Mouse (Mus musculus): ENCODE data around the gene Fam83c.
"Not testable (repeated sequence)": the region's sequence is repeated elsewhere in the genome, so short reads cannot be mapped to it uniquely, and the experiment has no call there.

The Fam83c gene

DNA sequence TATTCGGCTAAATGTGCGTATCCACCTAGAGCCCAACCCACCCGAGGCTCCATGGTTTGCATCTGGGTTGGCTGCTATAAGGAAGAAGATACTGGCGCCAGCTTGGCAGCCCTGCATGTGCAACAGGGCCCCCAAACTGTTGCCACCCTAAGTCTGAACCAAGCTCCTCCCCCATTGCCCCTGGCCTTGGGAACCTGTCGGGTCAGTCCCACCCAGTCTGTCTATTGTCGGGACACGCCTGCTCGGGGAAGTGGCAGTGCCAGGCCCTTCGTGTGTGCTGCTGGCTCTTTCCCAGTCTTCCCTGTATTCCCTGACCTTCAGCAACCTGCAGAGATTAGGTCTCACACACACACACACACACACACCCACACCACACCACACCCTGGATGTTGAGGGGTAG lies at the start of gene Fam83c:
Fam83c (minus strand) TSS at position 123 of the 400 bp plus-strand sequence.
- DNase-seq (ENCODE audit: low read depth, low spot score): no peak

DNA sequence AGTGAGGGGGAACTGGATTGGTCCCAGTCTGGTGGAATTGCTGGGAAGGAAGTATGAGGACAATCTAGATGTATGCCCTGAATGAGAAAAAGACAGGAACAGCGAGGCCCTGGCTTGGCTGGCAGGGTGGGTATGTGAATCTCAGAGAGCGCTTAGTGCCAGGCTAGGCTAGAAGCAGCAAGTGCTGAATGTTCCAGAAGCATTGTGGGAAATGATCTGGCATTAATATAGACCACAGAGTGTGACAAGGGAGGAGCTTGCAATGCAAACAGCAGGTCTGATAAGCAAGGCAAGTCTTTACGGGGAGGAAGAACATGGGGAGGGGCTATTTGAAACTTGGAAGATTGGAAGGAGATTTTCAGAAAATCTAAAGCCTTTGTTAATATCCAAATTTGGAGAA lies 47.4 kb upstream of the Fam83c start:
- no peak for DNase-seq (ENCODE audit: low read depth, low spot score)

DNA sequence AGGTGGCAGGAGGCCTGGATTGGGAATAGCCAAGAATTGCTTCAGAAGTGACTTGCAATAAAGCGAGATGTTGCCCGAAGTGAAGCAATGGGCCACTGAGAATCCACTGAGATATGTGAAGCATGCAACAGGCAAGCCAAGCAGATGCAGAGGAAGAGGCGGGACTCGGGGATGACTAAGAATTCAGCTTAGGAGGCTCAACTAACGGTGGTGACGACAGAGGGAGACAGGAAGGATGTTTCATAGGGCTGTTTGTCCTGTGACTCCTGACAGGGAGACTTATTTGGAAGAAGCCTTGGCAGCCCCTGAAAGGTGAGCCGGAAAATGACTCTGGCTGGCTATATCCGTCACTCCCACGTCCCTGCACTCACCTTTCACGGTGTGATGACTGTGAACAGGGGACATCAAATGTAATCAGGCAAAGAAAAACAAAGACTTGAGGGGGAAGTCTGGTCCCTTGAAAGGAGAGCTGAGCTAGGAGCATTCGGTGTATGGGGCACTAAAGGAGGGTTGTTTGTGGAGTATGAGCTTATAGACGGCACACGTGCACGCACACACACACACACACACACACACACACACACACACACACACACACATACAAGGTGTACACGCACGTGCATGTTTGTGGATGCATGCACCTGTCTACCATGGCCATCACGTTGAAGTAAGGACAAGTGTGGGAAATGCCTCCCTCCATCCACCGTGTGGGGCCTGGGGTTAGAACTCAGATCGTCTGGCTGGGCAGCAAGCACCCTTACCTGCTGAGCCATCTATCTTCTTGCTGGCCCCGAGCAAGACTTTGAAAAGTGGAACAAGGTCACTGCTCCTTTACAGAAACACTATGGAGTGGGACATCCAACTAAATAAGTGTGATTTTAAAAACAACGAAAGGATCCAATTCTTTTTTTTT lies 44.6 kb upstream of the Fam83c start:
- no peak for DNase-seq (ENCODE audit: low read depth, low spot score)

DNA sequence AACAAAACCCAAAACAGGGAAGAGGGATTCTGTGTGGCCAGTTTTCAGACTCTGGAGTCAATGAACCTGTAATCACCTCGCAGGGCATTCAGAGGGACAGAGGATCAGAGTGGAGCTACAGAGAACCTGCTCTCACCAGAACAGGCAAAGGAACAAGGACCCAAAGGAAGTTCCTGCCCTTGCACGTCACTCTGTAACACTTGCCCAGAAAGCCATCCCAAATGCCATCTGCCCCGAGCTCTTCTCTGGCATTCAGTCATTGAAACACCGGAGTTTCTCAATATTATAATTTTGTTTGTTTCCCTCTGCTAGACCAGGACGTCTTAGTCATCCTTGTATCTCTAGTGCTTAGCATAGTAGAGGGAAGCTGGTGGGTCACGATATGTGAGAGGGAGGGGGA lies 39.0 kb upstream of the Fam83c start:
- no peak for DNase-seq (ENCODE audit: low read depth, low spot score)

DNA sequence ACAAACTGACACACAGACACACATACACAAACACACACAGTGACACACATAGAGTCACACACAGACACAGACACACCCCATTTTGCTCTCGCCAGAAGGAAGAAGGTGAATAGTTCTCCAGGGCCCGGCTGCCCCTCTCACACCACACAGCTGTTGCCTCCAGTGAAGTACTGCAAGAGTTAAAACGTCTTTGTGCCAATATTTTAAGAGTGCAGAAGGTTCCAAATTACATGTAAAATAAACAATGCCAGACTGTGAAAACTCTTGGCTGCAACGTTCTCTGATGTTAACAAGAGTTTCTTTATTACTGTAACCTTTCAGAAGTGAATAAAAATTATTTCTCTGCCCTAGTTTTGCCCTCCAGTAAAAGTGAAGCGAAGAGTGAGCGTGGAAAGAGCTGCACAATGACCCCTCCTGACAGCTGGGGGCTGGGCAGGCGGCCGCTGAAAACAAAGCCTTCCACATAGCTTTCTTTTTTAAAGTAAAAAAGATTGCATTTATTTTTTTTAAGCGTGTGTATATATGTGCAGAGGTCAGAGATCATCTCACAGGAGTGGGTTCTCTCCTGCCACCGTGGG lies 38.4 kb upstream of the Fam83c start:
- no peak for DNase-seq (ENCODE audit: low read depth, low spot score)

DNA sequence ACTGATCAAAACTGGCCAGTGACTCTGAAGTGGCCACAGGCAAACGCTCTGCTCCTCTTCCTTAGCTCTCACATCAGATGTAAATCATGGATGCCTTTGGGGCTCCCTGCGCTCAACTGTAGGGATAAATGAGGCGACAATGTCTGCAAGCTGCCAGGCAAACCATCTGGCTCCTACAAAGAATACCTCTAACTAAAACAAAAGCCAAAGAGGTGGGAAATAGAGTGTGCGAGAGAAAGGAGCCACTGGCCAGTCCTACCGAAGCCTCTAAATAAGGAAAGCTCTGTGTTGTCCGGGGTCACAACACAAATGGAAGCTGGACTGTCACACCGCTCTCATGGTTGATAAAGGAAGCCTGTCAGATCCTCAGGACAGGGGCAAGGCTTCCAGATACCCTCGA lies 37.8 kb upstream of the Fam83c start:
- DNase-seq (ENCODE audit: low read depth, low spot score): no peak

DNA sequence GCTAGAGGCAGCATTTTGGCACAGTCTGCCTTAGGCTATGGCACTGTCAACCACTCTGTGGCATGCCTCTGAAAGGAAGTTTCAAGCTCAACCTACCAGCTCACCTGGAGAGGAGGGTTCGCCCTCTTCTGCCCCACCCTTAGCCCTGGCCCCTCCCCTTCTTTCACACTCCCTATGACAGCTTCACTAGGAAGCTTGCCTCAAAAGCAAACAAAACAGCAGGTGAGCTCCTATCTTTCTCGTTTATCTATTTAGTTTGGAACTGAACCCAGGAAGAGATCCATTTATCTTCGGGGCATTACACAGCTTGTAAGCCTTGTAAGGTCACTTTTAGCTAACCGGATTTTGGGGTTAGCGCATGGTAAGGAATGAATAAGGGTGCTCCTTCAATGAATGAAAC lies 35.1 kb upstream of the Fam83c start:
- DNase-seq (ENCODE audit: low read depth, low spot score): no peak

DNA sequence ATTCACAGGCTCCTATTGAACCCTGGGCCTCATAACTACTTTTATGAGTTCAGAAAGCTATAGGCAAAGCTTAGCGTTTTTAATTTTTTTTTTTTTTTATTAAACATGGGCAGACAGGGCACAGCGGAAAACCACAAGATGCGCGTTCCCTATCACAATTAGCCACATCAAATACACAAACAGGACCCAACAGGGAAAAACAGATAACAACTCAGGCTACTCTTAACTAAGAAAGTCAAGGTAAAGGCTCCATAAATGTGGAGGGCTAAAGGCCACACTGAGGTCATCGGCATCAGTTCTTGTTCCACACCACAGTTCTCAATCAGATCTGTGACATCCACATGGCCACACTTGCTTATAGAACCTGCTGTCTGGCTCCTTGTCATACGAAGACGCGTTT lies 33.7 kb upstream of the Fam83c start:
- DNase-seq (ENCODE audit: low read depth, low spot score): no peak

DNA sequence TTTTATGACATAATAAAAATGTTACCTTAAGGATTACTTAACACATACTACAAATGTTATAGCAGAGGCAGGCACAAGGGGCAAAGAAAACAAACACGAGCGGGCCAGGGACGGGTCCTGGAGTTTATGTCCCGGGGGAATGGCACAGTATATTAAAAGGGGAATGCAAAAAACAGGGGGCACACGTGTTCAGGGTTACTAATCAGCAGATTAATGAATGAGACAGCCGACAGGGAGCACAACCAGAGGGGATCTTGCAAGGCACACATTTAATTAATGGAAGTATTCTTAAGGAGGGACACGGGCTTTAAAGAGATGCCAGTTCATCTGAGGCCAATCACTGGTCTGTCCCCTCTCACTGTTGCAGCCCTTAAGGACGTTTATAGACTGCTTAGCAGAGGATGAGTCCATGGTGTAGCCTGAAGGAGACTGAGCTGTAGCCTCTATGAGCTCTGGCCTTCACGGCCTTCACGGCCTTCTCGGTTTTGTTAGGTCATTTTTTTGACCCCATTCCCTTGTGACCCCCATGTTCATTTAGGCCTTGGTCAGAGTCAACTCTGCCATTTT lies 28.7 kb upstream of the Fam83c start:
- peak; percentile 41 for DNase-seq (ENCODE audit: low read depth, low spot score)

DNA sequence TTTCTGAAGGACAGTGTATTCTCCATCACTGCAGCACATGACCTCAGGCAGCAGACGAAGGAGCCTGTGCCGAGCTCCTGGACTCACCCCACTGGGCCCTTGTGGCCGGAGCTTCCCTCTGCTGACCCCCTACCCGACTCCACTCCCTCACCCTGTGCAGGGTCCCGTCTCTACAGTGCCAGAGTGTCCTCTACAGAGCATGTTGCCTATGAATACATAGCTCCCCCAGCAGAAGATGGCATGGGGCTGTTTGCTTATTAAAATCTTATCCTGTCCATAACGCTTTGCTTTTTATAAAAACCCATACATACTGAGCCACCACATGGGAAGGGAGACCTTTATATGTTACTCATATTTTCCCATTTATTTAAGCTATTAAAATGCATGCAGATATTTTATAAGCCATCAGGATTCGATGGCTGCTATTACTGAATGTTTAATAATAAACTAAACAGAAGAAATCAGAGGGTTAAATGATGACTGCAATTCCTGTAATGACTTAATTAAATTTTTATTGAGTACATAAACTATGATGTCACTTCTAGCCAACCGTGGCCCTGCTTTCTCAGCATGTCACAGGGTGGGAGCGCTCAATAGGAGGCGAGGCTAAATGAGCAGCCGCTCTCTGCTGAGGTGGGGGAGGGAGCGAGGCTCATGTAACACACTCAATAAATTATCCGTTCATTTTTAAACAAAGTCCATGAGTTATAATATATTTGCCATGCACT lies 28.1 kb upstream of the Fam83c start:
- DNase-seq (ENCODE audit: low read depth, low spot score): peak; percentile 31

DNA sequence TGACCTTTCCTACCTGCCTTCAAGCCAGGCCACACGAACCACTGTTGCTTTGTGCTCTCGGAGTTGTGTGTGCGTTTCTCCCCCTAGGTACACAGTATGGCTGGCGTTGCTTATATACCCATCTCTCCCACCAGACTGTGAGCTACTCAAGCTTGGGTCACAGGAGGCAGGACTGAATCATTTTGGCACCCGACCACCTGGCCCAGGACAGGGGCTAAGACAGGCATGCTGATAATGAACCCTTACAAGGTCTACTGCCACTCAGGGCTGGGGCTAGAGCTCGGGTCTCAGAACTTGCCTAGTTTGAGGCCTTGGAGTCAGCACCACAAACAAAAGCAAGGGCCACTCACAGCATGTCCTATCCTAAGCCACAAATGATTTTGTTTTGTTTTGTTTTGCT lies 26.9 kb upstream of the Fam83c start:
- no peak for DNase-seq (ENCODE audit: low read depth, low spot score)

DNA sequence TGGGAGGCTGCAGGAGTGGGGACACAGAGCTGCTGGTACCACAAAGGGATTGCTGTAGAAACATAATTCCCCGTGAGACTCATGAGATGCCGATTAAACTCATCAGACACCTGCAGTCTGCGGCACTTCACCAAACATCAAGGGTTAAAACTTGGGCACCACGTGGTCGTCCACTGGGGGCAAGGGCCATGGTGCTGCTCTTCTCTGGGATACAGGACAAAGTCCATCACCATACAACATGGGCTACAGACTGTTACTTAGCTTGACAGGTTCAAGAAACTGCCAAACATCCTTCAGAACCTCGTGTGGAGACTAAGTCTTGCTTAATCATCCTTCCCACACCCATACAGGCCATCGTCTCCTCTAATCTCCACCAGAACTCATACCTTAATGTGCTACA lies 25.4 kb upstream of the Fam83c start:
- no peak for DNase-seq (ENCODE audit: low read depth, low spot score)

DNA sequence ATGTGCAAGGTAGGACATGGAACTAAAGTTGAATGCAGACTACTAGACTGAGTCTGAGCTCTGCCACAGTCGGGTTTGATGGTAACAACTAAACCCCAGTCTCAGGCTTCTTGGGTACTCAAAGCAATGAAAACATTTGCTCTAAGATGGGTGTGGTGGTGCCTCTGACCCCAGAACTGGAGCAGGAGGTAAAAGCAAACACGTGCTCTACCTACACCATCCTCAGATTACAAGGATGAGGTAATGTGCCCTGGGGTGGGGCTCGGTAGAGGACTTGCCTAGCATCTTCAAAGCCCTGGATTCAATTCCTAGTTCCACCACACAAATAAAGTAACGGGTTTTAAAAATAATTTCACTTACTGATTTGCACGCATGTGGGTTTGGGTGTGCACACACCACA lies 17.9 kb upstream of the Fam83c start:
- DNase-seq (ENCODE audit: low read depth, low spot score): no peak

DNA sequence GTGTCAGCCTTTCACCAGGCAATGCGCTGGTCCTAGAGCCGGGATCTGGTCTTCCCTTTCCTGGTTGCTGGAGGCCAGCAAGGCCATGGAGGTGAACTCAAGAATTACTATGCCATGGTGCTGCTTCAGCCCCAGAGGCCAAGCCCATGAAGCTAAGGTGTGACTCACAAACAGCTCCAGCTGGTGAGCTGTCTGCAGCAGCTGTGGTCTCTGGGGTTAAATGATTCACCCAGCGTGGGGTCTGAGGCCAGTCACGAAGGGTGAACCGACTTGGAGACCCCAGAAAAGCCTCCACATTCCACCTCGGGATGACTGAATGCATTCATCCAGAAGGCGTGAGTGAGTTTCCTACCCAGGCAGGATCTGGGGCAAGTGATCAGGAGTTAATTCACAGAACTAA lies 15.5 kb upstream of the Fam83c start:
- DNase-seq (ENCODE audit: low read depth, low spot score): no peak

DNA sequence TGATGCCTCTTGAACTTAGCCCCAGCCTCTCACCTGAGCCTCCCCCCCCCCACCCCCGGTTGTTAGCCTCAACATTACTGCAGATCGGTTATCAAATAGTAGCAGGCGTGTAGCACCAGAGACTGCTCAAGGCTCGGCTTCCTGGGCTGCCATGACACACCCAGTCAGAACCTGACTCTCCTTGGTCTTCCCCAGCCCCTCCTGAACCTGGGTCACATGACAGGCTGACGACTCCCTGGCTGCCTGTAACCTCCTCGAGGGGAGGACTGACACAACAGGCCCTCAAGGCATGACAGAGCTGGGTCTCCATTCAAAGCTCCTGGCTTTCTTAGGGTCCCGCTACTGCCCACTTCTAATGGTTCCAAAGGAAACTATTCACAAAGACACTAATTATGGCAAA lies 14.8 kb upstream of the Fam83c start:
- DNase-seq (ENCODE audit: low read depth, low spot score): no peak

DNA sequence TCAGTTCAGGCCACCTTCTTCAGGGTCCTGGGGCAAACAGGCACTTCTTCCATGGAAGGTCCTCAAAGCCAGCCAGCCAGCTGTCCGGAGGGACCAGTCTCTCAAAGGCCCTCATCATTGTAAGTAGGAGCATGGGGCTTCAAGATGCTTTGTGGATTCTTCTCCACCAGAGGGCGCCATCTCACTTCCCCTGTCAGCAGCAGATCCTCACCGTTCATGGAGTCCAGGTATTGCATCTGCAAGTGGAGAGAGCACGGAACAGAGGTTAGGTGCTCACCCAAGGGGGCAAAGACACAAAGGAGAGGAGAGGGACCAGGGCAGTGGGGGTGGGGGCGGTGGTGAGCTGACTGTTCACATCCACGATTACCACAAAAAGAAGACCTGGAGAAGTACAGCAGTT lies 13.6 kb upstream of the Fam83c start:
- DNase-seq (ENCODE audit: low read depth, low spot score): peak; percentile 67

DNA sequence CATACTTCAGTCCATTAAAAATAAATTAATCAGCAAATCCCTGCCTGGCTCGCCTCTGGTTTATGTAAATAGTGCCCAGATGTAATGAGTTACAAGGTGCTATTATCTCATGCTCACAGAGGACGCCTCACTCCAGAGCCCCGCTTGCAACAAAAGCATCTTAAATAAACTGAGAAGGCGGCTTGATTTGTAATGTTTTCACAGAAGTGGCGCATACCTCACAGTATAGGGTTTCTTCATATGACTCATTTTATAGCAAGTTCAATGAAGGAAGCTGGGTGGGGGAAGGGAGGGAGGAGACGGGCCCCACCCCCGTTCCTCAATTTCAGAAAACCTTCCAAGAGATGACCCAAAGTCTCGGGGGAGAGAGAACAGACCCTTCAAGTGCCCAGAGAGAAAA lies 12.3 kb upstream of the Fam83c start:
- no peak for DNase-seq (ENCODE audit: low read depth, low spot score)

DNA sequence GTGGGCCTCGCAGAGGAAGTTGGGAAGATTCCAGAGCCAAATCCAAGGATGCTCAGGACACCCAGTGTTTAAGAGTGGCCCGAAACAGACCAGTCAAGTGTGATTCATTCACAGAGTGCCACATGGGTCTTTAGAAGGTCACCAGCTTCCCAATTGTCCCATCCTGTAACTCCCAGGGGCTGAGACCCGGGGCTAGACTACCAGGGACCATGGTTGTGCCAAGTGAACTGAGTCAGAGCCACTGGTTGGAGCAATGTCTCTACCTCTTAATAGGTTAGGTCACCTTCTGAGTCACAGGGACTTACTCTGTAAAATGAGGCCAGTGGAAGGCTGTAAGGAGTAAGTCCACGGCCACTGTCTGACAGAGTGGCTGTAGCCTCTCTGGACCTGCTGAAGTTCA lies 4.3 kb upstream of the Fam83c start:
- DNase-seq (ENCODE audit: low read depth, low spot score): no peak

DNA sequence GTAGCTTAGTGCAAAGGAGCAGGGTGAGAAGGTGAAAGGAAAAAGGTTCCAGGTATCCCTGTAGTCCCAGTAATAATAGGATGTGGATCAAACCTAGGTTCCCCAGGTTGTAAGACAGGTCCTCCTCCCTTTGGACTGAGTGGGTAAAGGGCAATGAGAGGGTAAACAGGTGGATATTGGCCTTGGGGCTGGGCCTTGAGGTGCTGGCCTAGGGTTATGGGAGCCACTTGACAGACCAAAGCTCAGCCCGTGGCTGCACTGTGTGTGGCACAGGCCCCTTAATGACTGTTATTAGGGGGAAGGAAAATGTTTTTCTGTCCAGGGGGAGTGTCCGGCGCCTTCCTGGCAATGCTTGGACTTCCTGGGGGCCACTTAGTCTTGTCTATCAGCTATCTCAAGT lies 3.3 kb upstream of the Fam83c start:
- no peak for DNase-seq (ENCODE audit: low read depth, low spot score)

DNA sequence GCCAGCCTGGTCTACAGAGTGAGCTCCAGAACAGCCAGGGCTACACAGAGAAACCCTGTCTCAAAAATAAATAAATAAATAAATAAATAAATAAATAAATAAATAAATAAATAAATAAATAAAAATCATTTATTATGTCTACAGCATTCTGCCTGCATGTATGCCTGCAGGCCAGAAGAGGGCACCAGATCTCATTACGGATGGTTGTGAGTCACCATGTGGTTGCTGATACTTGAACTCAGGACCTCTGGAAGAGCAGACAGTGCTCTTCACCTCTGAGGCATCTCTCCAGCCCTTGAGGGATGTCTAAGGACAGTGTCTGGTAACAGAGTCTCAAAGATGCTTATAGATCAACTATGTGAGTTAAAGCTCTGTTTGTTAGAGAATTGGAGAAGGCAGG lies 2.6 kb downstream of the Fam83c start:
- DNase-seq (ENCODE audit: low read depth, low spot score): not testable (repeated sequence)

DNA sequence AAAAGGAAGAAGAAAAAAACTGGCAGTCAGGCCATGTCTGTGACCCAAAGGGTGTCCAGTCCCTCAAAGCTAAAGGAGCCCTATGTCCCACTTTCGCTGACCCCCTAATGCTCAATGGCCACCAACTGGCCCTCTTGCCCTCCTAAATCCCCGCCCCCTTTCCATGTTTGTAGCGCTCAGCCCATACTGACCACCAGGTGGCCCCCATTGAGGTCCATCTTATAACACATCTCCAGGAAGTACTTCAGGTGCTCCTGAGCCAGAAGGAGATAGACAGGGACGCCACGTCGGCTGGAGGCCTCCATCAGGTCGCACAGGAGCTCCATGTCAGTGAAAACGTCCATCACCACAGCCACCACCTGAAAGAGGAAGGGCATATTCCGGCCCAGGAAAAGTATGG lies 3.4 kb downstream of the Fam83c start:
- DNase-seq (ENCODE audit: low read depth, low spot score): no peak

DNA sequence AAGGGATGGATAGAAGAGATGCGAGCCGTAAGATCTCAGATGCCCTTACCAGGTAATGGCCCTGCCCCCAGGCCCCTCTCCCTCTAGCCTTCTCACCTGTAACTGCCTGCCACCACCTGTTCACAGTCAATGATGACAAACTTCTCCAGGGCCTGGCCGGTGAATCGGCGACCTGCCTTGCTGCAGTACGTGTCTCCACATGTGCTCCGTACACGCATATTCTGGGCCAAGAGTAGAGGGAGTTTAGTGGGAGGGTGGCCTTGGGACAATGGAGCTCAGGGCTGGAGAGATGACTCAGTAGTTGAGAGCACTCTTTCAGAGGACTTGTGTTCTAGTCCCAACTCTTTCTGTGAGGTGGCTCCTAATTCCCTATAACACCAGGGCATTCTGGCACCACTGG lies 3.8 kb downstream of the Fam83c start:
- no peak for DNase-seq (ENCODE audit: low read depth, low spot score)
